Mouse (Mus musculus) neural tube, embryonic 12.5 days (tissue): ENCODE measurements around the gene Cachd1. TPM values are rescaled to one million over a fixed set of nuclear protein-coding genes. Genes with fewer than 3 reads are reported as not detected.
A peak's percentile ranks its signal among the peaks of the same experiment; 100 is the strongest.

Source experiments
- ATAC-seq: fragments of 200-750 bp; cut with Nextera tagmentation; 2 replicates; pipeline ENCODE4 v1.8.0; 2017; ENCODE audit warnings: low read depth, mild to moderate bottlenecking, moderate TSS enrichment, moderate library complexity; ENCODE audit not compliant: low FRiP score
- H3K27ac ChIP-seq: fragments of 300-500 bp; sonication (generic); 2 replicates; pipeline ENCODE4 v1.5.1; 2016
- H3K27me3 ChIP-seq: fragments of 300-500 bp; sonication (generic); replicated peaks from 2 replicates; pipeline ENCODE4 v1.6.1; 2016; ENCODE audit warnings: mild to moderate bottlenecking
- H3K36me3 ChIP-seq: fragments of 300-500 bp; sonication (generic); 2 replicates; pipeline ENCODE4 v1.6.1; 2016; ENCODE audit warnings: mild to moderate bottlenecking
- H3K4me1 ChIP-seq: fragments of 300-500 bp; sonication (generic); 2 replicates; pipeline ENCODE4 v1.6.1; 2016
- H3K4me2 ChIP-seq: fragments of 300-500 bp; sonication (generic); replicated peaks from 2 replicates; pipeline ENCODE4 v1.6.1; 2016; ENCODE audit warnings: mild to moderate bottlenecking
- H3K4me3 ChIP-seq: fragments of 300-500 bp; sonication (generic); 2 replicates; pipeline ENCODE4 v1.5.1; 2016
- H3K9ac ChIP-seq: fragments of 300-500 bp; sonication (generic); 2 replicates; pipeline ENCODE4 v1.6.1; 2016; ENCODE audit warnings: mild to moderate bottlenecking
- H3K9me3 ChIP-seq: fragments of 300-500 bp; sonication (generic); 2 replicates; pipeline ENCODE4 v1.6.1; 2016; ENCODE audit warnings: mild to moderate bottlenecking
- WGBS: fragments of 180-500 bp; shearing (Covaris S2); methylation state at CpG from one replicate; pipeline ENCODE4 v1.1.7; 2016; 5-methylcytosine and 5-hydroxymethylcytosine counted together
- polyA plus RNA-seq: library from polyadenylated mRNA; unstranded; fragments of >200 nt; fragmentation: Nextera tagmentation; extraction: Ambion mirVana; gene quantifications from 2 replicates; pipeline ENCODE4 v1.2.1, GENCODE M21; 2016

The Cachd1 gene
- polyA plus RNA-seq, 1 experiment from 2014 or later = 30.2 TPM

DNA sequence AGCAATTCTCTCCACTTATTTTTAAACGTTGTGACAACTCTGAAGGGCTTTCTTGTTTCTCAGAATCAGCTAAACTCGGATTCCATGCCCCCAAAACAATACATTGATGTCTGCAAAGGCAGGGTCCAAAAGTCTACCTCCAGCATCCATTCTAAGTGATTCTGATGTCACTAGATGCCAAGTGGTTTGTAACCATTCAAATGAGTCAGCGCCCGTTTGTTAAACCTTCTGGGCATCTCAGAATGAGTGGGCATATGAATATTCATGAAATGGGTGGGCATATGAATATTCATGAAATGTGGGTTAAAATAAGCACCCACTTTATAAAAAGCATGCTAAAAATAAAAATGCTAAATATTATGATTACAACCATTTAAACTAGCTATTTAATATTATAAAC is 137.2 kb downstream of the Cachd1 start:
- WGBS = 52% methylated on average over 4 of the region's 4 CpGs
- H3K9me3 ChIP-seq = no peaks in the 10 kb centered on the region
- H3K9ac ChIP-seq = no peak overlapping the region
- H3K27me3 ChIP-seq = no peaks in the 10 kb centered on the region
- H3K36me3 ChIP-seq = peaks cover 5% of the 10 kb centered on the region; the same call in 1 of the 2 replicates
- peaks cover 46% of the 10 kb centered on the region for H3K4me1 ChIP-seq
- H3K4me2 ChIP-seq = no peak overlapping the region
- ATAC-seq = peak; percentile 65; the same call in 1 of the 2 replicates
- no peak overlapping the region for H3K4me3 ChIP-seq
- no peak overlapping the region for H3K27ac ChIP-seq

DNA sequence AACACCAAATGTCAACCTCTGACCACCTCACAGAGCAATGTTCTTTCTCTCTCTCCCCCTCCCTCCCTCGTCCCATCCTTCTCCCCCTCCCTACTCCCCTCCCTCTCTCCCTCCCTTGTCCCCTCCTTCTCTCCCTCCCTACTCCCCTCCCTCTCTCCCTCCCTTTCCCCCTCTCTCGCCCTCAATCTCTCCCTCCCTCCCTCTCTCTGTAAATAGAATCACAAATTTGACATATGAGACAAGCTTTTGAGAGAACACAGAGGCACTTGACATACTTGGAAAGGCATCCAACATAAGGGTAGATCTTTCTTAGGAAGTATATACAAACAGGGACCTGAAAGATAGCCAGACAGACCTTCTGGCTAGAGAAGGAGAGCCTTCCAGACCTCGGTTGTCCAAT is 138.1 kb downstream of the Cachd1 start:
- 47% methylated on average over 3 of the region's 3 CpGs for WGBS
- Histone ChIP-seq H3K4me1 (peaks cover 37% of the 10 kb centered on the region), H3K36me3 (peaks cover 8% of the 10 kb centered on the region; the same call in 1 of the 2 replicates)

DNA sequence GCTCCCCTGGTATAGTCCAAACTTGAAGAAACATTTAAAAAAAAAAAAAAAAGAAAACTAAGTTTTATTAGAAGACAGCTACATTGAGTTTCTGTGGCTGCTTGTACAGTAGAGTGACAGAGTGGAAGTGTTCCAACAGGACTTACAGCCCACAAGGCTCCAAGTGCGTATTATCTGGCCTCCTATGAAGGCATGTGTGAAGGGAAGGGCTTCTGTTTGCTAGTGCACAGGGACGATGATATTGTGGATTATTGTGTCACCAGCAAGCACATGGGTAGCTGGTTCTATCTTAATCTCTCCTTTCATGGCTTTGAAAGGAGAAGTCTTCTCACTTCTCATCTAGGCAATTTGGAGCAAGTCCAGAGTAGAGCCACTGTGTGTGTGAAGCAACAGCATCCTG is 138.6 kb downstream of the Cachd1 start:
- Histone ChIP-seq H3K4me2 (no peak overlapping the region), H3K27ac (no peak overlapping the region), H3K4me1 (peaks cover 31% of the 10 kb centered on the region), H3K27me3 (no peaks in the 10 kb centered on the region), H3K36me3 (peaks cover 8% of the 10 kb centered on the region; the same call in 1 of the 2 replicates), H3K9ac (no peak overlapping the region), H3K4me3 (no peak overlapping the region), H3K9me3 (no peaks in the 10 kb centered on the region)
- WGBS = 92% methylated on average over 2 of the region's 2 CpGs
- no peak for ATAC-seq

More for the DNA sequence above, 138.1 kb downstream of the Cachd1 start:
- H3K4me3 ChIP-seq = no peak overlapping the region
- H3K27ac ChIP-seq = no peak overlapping the region
- H3K27me3 ChIP-seq = no peaks in the 10 kb centered on the region
- H3K9ac ChIP-seq = no peak overlapping the region
- H3K4me2 ChIP-seq = no peak overlapping the region
- H3K9me3 ChIP-seq = no peaks in the 10 kb centered on the region
- ATAC-seq = no peak

DNA sequence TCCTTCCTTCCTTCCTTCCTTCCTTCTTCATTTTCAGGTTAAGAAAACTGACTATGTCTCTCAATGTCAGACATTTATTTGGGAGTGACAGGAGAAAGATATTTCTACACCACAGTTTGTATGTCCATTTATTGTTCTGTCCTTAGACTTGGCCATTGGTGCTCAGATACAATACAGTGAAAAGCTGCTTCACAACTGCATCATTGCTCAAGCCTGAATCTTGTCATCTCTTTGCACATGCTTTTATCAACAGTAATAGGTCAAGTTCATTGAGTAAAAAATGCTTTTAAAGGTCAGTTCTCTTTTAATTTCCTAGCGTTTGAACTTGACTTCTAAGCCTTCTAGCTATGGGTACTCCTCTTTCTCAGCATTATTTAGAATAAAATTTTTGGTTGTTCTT is 141.0 kb downstream of the Cachd1 start:
- peaks cover 10% of the 10 kb centered on the region; the same call in 1 of the 2 replicates for H3K36me3 ChIP-seq
- no peak overlapping the region for H3K4me2 ChIP-seq
- H3K4me1 ChIP-seq = peaks cover 11% of the 10 kb centered on the region
- no peak for ATAC-seq
- no peak overlapping the region for H3K4me3 ChIP-seq
- H3K27ac ChIP-seq = no peak overlapping the region
- H3K9me3 ChIP-seq = no peaks in the 10 kb centered on the region
- WGBS = 89% methylated on average over 1 of the region's 1 CpGs
- H3K9ac ChIP-seq = no peak overlapping the region
- no peaks in the 10 kb centered on the region for H3K27me3 ChIP-seq

DNA sequence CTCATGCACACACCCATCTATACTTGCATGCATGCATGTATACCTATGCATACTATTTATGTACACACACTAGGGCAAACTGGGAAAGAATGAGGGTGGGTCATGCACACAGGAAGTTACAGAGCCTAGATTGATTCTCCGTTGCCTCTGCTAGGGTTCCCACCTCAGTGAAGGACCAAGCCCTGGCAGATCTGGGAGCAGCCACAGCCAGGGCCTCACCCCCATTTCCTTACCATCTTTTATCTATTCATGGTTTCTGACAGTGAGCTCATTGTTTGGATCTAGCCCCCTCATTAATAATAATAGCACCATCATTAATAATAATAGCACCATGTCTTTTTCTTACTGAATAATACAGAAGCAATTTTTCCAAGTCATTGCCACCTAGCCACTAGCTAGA is 143.9 kb downstream of the Cachd1 start:
- H3K9me3 ChIP-seq = no peaks in the 10 kb centered on the region
- 53% methylated on average over 1 of the region's 1 CpGs for WGBS
- H3K27me3 ChIP-seq = no peaks in the 10 kb centered on the region
- ATAC-seq = no peak
- H3K4me3 ChIP-seq = no peak overlapping the region
- no peak overlapping the region for H3K27ac ChIP-seq
- no peak overlapping the region for H3K4me2 ChIP-seq
- H3K4me1 ChIP-seq = peaks cover 7% of the 10 kb centered on the region
- peaks cover 13% of the 10 kb centered on the region; the same call in 1 of the 2 replicates for H3K36me3 ChIP-seq
- no peak overlapping the region for H3K9ac ChIP-seq

DNA sequence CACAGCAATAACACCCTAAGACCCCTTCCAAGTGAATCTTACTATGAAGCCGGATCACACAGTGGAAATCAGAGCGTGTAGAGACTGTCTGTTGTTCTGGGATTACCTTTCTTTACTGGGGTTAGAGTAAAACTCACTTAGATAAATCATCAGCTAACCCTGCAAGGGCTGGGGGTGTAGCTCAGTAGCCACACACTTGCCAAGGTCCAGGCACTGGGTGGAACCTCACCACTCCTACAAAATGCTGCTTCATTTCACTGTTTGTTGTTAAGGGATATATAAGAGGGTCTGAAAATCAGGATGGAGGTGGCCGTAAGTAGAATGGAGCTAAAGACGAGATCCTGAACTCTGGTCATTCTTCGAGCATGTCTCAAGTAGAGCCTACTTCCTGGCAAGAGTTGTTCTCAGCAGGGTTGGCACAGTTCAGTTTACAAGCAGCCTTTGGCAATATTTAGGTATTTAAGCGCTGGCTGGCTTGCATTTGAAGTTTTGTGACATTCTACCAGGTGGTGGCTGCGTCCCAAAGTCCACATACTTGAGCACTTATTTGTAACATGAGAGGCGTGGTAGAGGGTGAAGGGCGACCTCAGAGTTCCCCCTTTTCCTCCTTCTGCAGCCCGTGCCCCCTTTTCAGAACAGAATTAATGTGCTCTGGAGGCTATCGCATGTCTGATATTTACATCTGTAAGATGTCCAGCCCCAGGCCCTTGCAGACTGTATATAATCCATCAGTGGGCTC is 146.5 kb downstream of the Cachd1 start:
- no peak overlapping the region for H3K4me3 ChIP-seq
- no peak overlapping the region for H3K9ac ChIP-seq
- no peak for ATAC-seq
- H3K4me2 ChIP-seq = no peak overlapping the region
- no peaks in the 10 kb centered on the region for H3K27me3 ChIP-seq
- peaks cover 7% of the 10 kb centered on the region for H3K4me1 ChIP-seq
- no peak overlapping the region for H3K27ac ChIP-seq
- no peaks in the 10 kb centered on the region for H3K9me3 ChIP-seq
- WGBS = 80% methylated on average over 11 of the region's 11 CpGs
- peaks cover 13% of the 10 kb centered on the region; the same call in 1 of the 2 replicates for H3K36me3 ChIP-seq

DNA sequence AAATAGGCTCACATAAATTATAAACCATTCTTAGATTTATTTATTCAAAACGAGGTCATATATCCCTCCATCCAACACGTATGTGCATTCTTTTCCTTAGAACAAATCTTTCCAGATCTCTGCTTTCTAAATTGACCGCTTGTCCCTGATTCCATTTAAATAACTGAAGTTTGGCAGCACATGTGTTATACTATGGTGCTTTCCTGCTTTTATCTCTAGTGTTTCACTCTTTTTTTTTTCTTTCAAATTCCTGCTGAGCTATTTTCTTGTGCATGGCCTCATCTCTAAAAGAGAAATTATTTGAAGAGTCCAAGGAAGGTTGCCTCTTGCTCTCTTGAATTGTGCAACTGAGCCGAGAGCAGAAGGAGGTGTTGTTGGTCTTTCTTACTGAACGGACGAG is 147.1 kb downstream of the Cachd1 start:
- ATAC-seq = no peak
- H3K27me3 ChIP-seq = no peaks in the 10 kb centered on the region
- H3K9me3 ChIP-seq = no peaks in the 10 kb centered on the region
- H3K9ac ChIP-seq = no peak overlapping the region
- H3K36me3 ChIP-seq = peaks cover 8% of the 10 kb centered on the region; the same call in 1 of the 2 replicates
- 70% methylated on average over 6 of the region's 6 CpGs for WGBS
- no peak overlapping the region for H3K4me3 ChIP-seq
- H3K4me2 ChIP-seq = no peak overlapping the region
- peaks cover 7% of the 10 kb centered on the region for H3K4me1 ChIP-seq
- no peak overlapping the region for H3K27ac ChIP-seq

DNA sequence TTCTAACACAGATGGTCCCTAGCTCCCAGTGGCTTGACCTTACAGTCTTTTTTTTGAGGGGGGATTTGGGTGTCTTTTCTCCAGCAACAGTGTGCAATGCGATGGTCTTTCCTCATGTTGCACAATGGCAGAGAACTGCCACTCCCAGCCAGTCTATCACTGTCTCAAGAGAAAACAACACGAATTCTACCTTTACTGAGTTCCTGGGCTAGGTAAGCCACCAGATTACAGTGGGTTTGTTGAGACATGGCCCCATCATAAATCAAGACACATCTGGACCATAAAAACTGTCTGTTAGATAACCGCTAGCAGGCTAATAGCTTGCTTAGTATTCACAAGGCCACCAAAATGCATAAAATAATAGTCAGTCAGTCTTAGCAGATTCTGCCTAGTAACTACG is 147.8 kb downstream of the Cachd1 start:
- no peak overlapping the region for H3K4me3 ChIP-seq
- H3K27ac ChIP-seq = no peak overlapping the region
- H3K9me3 ChIP-seq = no peaks in the 10 kb centered on the region
- peaks cover 4% of the 10 kb centered on the region; the same call in 1 of the 2 replicates for H3K36me3 ChIP-seq
- WGBS = 46% methylated on average over 4 of the region's 4 CpGs
- no peak overlapping the region for H3K4me2 ChIP-seq
- no peaks in the 10 kb centered on the region for H3K27me3 ChIP-seq
- no peak for ATAC-seq
- H3K4me1 ChIP-seq = peaks cover 7% of the 10 kb centered on the region
- no peak overlapping the region for H3K9ac ChIP-seq

DNA sequence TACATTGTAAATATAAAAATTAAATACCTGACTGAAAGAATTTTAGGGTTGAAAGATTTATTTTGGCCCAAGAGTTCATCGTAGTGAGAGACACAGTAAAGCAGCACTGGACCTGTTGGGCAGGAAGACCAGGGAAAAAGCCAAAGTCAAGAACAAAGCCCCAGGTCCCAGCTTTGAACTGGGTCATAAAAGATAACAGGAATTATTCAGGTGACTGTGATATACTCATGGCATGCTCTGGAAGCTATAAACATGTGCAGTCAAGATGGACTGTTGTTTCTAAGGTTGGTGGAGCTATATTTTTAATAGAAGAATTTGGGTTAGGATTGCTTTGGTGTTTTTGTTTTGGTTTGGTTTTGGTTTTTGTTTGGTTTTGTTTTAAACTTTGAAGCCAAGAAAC is 148.7 kb downstream of the Cachd1 start:
- peaks cover 4% of the 10 kb centered on the region; the same call in 1 of the 2 replicates for H3K36me3 ChIP-seq
- WGBS = 89% methylated on average over 1 of the region's 1 CpGs
- no peak overlapping the region for H3K27ac ChIP-seq
- no peak for ATAC-seq
- no peak overlapping the region for H3K4me3 ChIP-seq
- no peak overlapping the region for H3K9ac ChIP-seq
- H3K4me1 ChIP-seq = peaks cover 7% of the 10 kb centered on the region
- H3K9me3 ChIP-seq = no peaks in the 10 kb centered on the region
- H3K4me2 ChIP-seq = no peak overlapping the region
- H3K27me3 ChIP-seq = no peaks in the 10 kb centered on the region

DNA sequence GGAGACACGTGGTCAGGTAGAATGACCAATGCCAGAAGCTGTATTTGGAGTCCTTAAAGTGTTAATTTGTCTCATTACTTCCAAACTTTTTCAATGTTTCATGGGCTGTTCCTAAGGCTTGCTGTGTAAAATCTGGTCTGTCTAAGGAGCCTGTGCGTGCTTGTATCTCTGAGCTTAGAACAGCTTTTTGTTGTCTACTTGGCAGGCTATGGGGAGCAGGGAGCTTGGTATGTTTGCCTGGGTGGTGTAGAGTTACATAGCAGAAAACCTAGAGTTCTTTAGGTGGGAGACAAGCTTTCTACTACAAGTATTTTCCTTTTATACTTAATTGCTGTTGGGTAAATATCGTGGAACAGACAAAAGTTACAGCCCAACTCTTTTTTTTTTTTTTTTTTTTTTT is 150.1 kb downstream of the Cachd1 start:
- peaks cover 4% of the 10 kb centered on the region; the same call in 1 of the 2 replicates for H3K36me3 ChIP-seq
- ATAC-seq = no peak

DNA sequence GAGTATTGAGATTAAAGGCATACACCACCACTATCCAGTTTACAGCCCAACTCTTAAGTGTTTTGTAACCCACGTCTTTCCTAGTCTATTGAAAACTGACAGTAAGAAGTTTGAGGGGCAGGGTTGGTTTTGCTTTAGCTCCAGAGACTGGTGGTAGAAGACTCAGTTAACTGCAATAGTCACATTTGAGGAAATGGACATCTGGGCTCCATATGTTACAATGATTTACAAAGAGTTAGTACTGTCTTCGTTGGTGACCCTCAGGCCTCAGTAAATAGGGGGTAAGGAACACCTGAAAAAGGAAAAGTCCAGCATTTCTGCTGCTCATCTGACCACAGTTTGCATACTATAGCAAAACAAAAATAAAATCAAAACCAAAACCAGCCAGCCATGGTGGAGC is 150.6 kb downstream of the Cachd1 start:
- Histone ChIP-seq H3K36me3 (peaks cover 4% of the 10 kb centered on the region; the same call in 1 of the 2 replicates), H3K9me3 (no peaks in the 10 kb centered on the region), H3K9ac (no peak overlapping the region), H3K4me2 (no peak overlapping the region), H3K4me1 (peaks cover 7% of the 10 kb centered on the region), H3K27ac (no peak overlapping the region), H3K4me3 (no peak overlapping the region), H3K27me3 (no peaks in the 10 kb centered on the region)
- no peak for ATAC-seq
- 54% methylated on average over 2 of the region's 2 CpGs for WGBS

More for the DNA sequence above, 150.1 kb downstream of the Cachd1 start:
- 79% methylated on average over 3 of the region's 3 CpGs for WGBS
- no peaks in the 10 kb centered on the region for H3K9me3 ChIP-seq
- H3K4me2 ChIP-seq = no peak overlapping the region
- no peak overlapping the region for H3K27ac ChIP-seq
- no peaks in the 10 kb centered on the region for H3K27me3 ChIP-seq
- H3K4me3 ChIP-seq = no peak overlapping the region
- H3K4me1 ChIP-seq = peaks cover 7% of the 10 kb centered on the region
- no peak overlapping the region for H3K9ac ChIP-seq

DNA sequence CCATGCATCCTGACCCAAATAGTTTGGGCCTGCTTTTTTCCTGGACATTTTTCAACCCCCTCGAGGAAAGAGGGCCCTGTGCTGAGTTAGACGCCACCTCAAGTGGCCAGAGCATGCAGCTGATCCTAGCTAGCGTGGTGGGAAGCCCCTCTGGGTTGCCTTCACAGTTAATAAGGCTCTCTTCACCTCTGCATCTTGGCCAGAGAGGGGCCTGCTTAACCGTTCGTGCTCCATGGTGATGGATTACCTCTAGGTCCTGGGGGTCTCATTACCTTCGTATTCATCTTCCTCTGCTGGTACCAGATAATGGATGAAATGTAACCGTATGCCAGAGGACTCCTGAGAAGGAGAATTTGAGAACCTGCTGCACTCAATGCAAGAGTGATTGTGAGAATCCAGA is 167.2 kb downstream of the Cachd1 start:
- H3K9ac ChIP-seq = no peak overlapping the region
- H3K36me3 ChIP-seq = 0 out of 2 replicates have a peak, but pooled peaks cover 2% of the 10 kb centered on the region
- no peaks in the 10 kb centered on the region for H3K9me3 ChIP-seq
- H3K4me3 ChIP-seq = no peak overlapping the region
- no peak overlapping the region for H3K4me2 ChIP-seq
- no peaks in the 10 kb centered on the region for H3K27me3 ChIP-seq
- WGBS = 59% methylated on average over 7 of the region's 7 CpGs
- H3K27ac ChIP-seq = no peak overlapping the region
- ATAC-seq = no peak
- peaks cover 8% of the 10 kb centered on the region; the same call in 1 of the 2 replicates for H3K4me1 ChIP-seq

DNA sequence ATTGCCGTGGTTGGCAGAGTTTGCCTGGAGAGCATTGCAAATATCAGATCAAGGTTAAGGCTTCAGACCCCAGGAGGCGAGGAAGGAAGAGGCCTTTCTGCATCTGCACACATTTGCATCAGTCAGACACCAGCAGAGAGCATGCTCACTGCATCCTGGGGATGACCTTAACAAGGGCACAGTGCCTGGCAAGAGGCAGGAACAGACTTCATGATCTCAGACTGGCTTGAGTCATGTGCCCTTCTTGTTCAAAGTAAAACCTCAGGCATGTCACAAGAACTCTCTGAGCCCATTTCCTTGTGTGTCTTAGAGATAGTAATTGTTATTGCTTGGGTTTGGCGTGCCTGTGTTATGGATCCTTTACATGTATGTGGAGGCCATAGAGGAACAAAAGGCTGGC is 167.8 kb downstream of the Cachd1 start:
- Histone ChIP-seq H3K4me2 (no peak overlapping the region), H3K27me3 (no peaks in the 10 kb centered on the region), H3K27ac (no peak overlapping the region), H3K9me3 (no peaks in the 10 kb centered on the region), H3K4me3 (no peak overlapping the region), H3K4me1 (peaks cover 12% of the 10 kb centered on the region), H3K36me3 (0 out of 2 replicates have a peak, but pooled peaks cover 2% of the 10 kb centered on the region), H3K9ac (no peak overlapping the region)
- 73% methylated on average over 3 of the region's 3 CpGs for WGBS
- no peak for ATAC-seq
